Comparison of ENCODE assay signal across 8 mouse cellular contexts in the genomic region with DNA sequence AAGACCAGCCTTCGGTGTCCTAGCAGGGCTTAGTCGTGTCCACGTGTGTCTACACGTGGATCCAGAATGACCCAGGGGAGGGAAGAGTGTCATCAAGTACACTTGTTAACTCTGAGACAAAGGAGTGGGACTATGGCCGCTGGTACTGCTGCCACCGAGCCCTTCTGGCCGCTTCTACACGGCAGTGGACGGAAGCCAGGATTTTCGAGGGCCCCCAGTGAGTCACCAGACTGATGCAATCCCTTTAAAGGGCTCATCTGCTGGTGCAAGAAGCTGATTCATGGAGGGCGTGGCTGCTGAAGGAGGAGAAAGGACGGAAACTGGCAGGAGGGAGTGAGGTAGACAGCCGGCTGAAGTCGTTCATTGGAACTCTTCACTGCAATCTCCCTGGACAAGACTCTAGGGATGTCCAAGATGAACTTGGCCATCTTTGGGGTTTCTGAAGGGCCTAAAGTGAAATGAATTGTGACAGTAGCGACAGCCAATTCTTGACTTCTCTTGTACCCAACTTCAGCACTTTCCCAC. TPM values are rescaled to one million over a fixed set of nuclear protein-coding genes. Genes with fewer than 3 reads are reported as not detected.
DNase-seq lines count a peak whose midpoint lies in the region; ATAC-seq lines count a peak whose summit lies in the region.

No protein-coding gene starts in this region.

- H3K27me3 ChIP-seq in heart, embryonic 13.5 days (replicated peaks): no peaks in the 10 kb centered on the region
- H3K27me3 ChIP-seq in liver, embryonic 12.5 days (replicated peaks): no peaks in the 10 kb centered on the region
- H3K27me3 ChIP-seq in splenic B cell, adult 2 months (ENCODE audit: control insufficient read depth, insufficient read depth, low read length, poor library complexity, severe bottlenecking): no peaks in the 10 kb centered on the region

- peak overlapping the region; percentile 99 for H3K4me2 ChIP-seq in heart, embryonic 13.5 days
- peak overlapping the region; percentile 98 for H3K4me2 ChIP-seq in liver, embryonic 12.5 days

- peak; percentile 85 for DNase-seq in CD4-positive helper T cell, adult 2 months (ENCODE audit: low read depth, low spot score)
- peak; percentile 87 for DNase-seq in kidney, postnatal 10 days
- peak; percentile 73 for DNase-seq in naive thymus-derived CD4-positive, alpha-beta T cell, adult 2 months (ENCODE audit: low read depth)
- DNase-seq in splenic B cell, adult 2 months (ENCODE audit: low read depth, low spot score): peak; percentile 50

- H3K27ac ChIP-seq in brown adipose tissue, adult 24 weeks (replicated peaks; ENCODE audit: low read depth, low read length): peak overlapping the region; percentile 97
- H3K27ac ChIP-seq in heart, embryonic 13.5 days (replicated peaks): peak overlapping the region; percentile 96
- H3K27ac ChIP-seq in liver, embryonic 12.5 days: peak overlapping the region; percentile 99

- H3K4me1 ChIP-seq in brown adipose tissue, adult 24 weeks (ENCODE audit: control insufficient read depth, insufficient read depth, insufficient read length, low read length): peaks cover 11% of the 10 kb centered on the region
- H3K4me1 ChIP-seq in heart, embryonic 13.5 days: peaks cover 86% of the 10 kb centered on the region
- peaks cover 89% of the 10 kb centered on the region for H3K4me1 ChIP-seq in liver, embryonic 12.5 days

- ATAC-seq in erythroid progenitor cell, adult 5-6 weeks (replicated peaks; ENCODE audit: low FRiP score, poor library complexity, severe bottlenecking): peak; percentile 86
- ATAC-seq in heart, embryonic 13.5 days (ENCODE audit: extremely low read depth, insufficient number of reproducible peaks, low FRiP score, low TSS enrichment): peak; percentile 72
- ATAC-seq in liver, embryonic 12.5 days: peak; percentile 84

- WGBS in heart, embryonic 13.5 days: under 1% methylated on average over 15 of the region's 15 CpGs
- 1% methylated on average over 15 of the region's 15 CpGs for WGBS in liver, embryonic 12.5 days (ENCODE audit: insufficient replicate concordance)

- peaks cover 20% of the 10 kb centered on the region for H3K36me3 ChIP-seq in heart, embryonic 13.5 days
- H3K36me3 ChIP-seq in liver, embryonic 12.5 days: peaks cover 9% of the 10 kb centered on the region
- H3K36me3 ChIP-seq in splenic B cell, adult 2 months (ENCODE audit: control insufficient read depth, insufficient read depth, low read length, poor library complexity, severe bottlenecking): no peaks in the 10 kb centered on the region

- peak overlapping the region; percentile 97 for H3K9ac ChIP-seq in heart, embryonic 13.5 days
- H3K9ac ChIP-seq in liver, embryonic 12.5 days: peak overlapping the region; percentile 74

- peak overlapping the region; percentile 60 for H3K4me3 ChIP-seq in brown adipose tissue, adult 24 weeks (ENCODE audit: insufficient read depth, low read depth, low read length)
- H3K4me3 ChIP-seq in heart, embryonic 13.5 days: peak overlapping the region; percentile 94
- peak overlapping the region; percentile 96 for H3K4me3 ChIP-seq in liver, embryonic 12.5 days

- H3K9me3 ChIP-seq in heart, embryonic 13.5 days: no peaks in the 10 kb centered on the region
- H3K9me3 ChIP-seq in liver, embryonic 12.5 days (replicated peaks): no peaks in the 10 kb centered on the region

RNA-seq across cellular contexts. Expression of gene Stk40, which starts 0.6 kb away (rescaled TPM):
- 53.8 and 65.5 TPM in 2 replicates for polyA plus RNA-seq in brown adipose tissue, adult 24 weeks (2012; ENCODE audit: insufficient read depth, insufficient read length, missing spikeins)
- total RNA-seq in erythroid progenitor cell, adult 5-6 weeks (2015; ENCODE audit: low replicate concordance): 4.7 and 10.1 TPM in 2 replicates
- 2.4 and 6.4 TPM in 2 replicates for total RNA-seq in erythroid progenitor cell, adult 5-6 weeks (2017; ENCODE audit: low replicate concordance)
- polyA plus RNA-seq in heart, embryonic 13.5 days (2015; fragmentation: Nextera tagmentation; extraction: Ambion mirVana): 26.4 and 26.6 TPM in 2 replicates
- polyA plus RNA-seq in liver, embryonic 12.5 days (2016; fragmentation: Nextera tagmentation; extraction: Ambion mirVana): 22.4 and 23.0 TPM in 2 replicates

RNA-seq across cellular contexts. Expression of gene Lsm10, which starts 6.7 kb away (rescaled TPM):
- 19.2 and 24.1 TPM in 2 replicates for polyA plus RNA-seq in brown adipose tissue, adult 24 weeks (2012; ENCODE audit: insufficient read depth, insufficient read length, missing spikeins)
- total RNA-seq in erythroid progenitor cell, adult 5-6 weeks (2015; ENCODE audit: low replicate concordance): 18.0 and 73.2 TPM in 2 replicates
- total RNA-seq in erythroid progenitor cell, adult 5-6 weeks (2017; ENCODE audit: low replicate concordance): 2.2 and 4.1 TPM in 2 replicates
- 35.2 and 48.6 TPM in 2 replicates for polyA plus RNA-seq in heart, embryonic 13.5 days (2015; fragmentation: Nextera tagmentation; extraction: Ambion mirVana)
- 34.5 and 36.7 TPM in 2 replicates for polyA plus RNA-seq in liver, embryonic 12.5 days (2016; fragmentation: Nextera tagmentation; extraction: Ambion mirVana)

RNA-seq across cellular contexts. Expression of gene Eva1b, which starts 44.4 kb away (rescaled TPM):
- 8.6 and 13.5 TPM in 2 replicates for polyA plus RNA-seq in brown adipose tissue, adult 24 weeks (2012; ENCODE audit: insufficient read depth, insufficient read length, missing spikeins)
- not detected in 2 replicates for total RNA-seq in erythroid progenitor cell, adult 5-6 weeks (2015; ENCODE audit: low replicate concordance)
- 0.51 TPM in 1 of 2 replicates, not detected in the other for total RNA-seq in erythroid progenitor cell, adult 5-6 weeks (2017; ENCODE audit: low replicate concordance)
- polyA plus RNA-seq in heart, embryonic 13.5 days (2015; fragmentation: Nextera tagmentation; extraction: Ambion mirVana): 30.9 and 34.2 TPM in 2 replicates
- 19.3 and 19.5 TPM in 2 replicates for polyA plus RNA-seq in liver, embryonic 12.5 days (2016; fragmentation: Nextera tagmentation; extraction: Ambion mirVana)

RNA-seq across cellular contexts. Expression of gene Oscp1, which starts 44.8 kb away (rescaled TPM):
- 16.3 and 26.3 TPM in 2 replicates for polyA plus RNA-seq in brown adipose tissue, adult 24 weeks (2012; ENCODE audit: insufficient read depth, insufficient read length, missing spikeins)
- total RNA-seq in erythroid progenitor cell, adult 5-6 weeks (2015; ENCODE audit: low replicate concordance): 1.3 and 14.8 TPM in 2 replicates
- total RNA-seq in erythroid progenitor cell, adult 5-6 weeks (2017; ENCODE audit: low replicate concordance): 5.6 and 8.9 TPM in 2 replicates
- polyA plus RNA-seq in heart, embryonic 13.5 days (2015; fragmentation: Nextera tagmentation; extraction: Ambion mirVana): 6.4 and 7.7 TPM in 2 replicates
- polyA plus RNA-seq in liver, embryonic 12.5 days (2016; fragmentation: Nextera tagmentation; extraction: Ambion mirVana): 2.8 and 3.0 TPM in 2 replicates

RNA-seq across cellular contexts. Expression of gene Mrps15, which starts 56.4 kb away (rescaled TPM):
- 275 and 283 TPM in 2 replicates for polyA plus RNA-seq in brown adipose tissue, adult 24 weeks (2012; ENCODE audit: insufficient read depth, insufficient read length, missing spikeins)
- total RNA-seq in erythroid progenitor cell, adult 5-6 weeks (2015; ENCODE audit: low replicate concordance): 22.6 and 42.9 TPM in 2 replicates
- 15.5 and 28.0 TPM in 2 replicates for total RNA-seq in erythroid progenitor cell, adult 5-6 weeks (2017; ENCODE audit: low replicate concordance)
- polyA plus RNA-seq in heart, embryonic 13.5 days (2015; fragmentation: Nextera tagmentation; extraction: Ambion mirVana): 129 and 137 TPM in 2 replicates
- polyA plus RNA-seq in liver, embryonic 12.5 days (2016; fragmentation: Nextera tagmentation; extraction: Ambion mirVana): 128 and 138 TPM in 2 replicates

Comparison
In these comparisons a context has a peak if more than half of its experiments do, and no peak if none do; other contexts are left out.
1. Peak in every context shown above with its lines: DNase-seq, ATAC-seq, H3K4me3 ChIP-seq and H3K27ac ChIP-seq.